Mouse (Mus musculus) heart, embryonic 10.5 days (tissue): Measurements from ENCODE around the gene Bace1. TPM values are rescaled to one million over a fixed set of nuclear protein-coding genes. Genes with fewer than 3 reads are reported as not detected.
"Not testable (repeated sequence)": the region's sequence is repeated elsewhere in the genome, so short reads cannot be mapped to it uniquely, and the experiment has no call there.

Experiments used
- DNase-seq: peaks from one replicate; pipeline ENCODE4 v3.0.0-alpha.2; 2017; ENCODE audit warnings: low spot score
- H3K27ac ChIP-seq: fragments of 300-500 bp; sonication (generic); 2 replicates; pipeline ENCODE4 v1.5.1; 2016; ENCODE audit warnings: mild to moderate bottlenecking
- H3K27me3 ChIP-seq: fragments of 300-500 bp; sonication (generic); 2 replicates; pipeline ENCODE4 v1.6.1; 2016; ENCODE audit warnings: mild to moderate bottlenecking; ENCODE audit not compliant: poor library complexity, insufficient read depth, severe bottlenecking
- H3K36me3 ChIP-seq: fragments of 300-500 bp; sonication (generic); 2 replicates; pipeline ENCODE4 v1.6.1; 2016; ENCODE audit warnings: mild to moderate bottlenecking, moderate library complexity
- H3K4me1 ChIP-seq: fragments of 300-500 bp; sonication (generic); 2 replicates; pipeline ENCODE4 v1.6.1; 2016; ENCODE audit warnings: mild to moderate bottlenecking
- H3K4me3 ChIP-seq: fragments of 300-500 bp; sonication (generic); 2 replicates; pipeline ENCODE4 v1.5.1; 2016; ENCODE audit warnings: mild to moderate bottlenecking, moderate library complexity
- H3K9me3 ChIP-seq: fragments of 300-500 bp; sonication (generic); 2 replicates; pipeline ENCODE4 v1.6.1; 2016; ENCODE audit warnings: mild to moderate bottlenecking, moderate library complexity
- WGBS: fragments of 180-500 bp; shearing (Covaris S2); methylation state at CpG from one replicate; pipeline ENCODE4 v1.1.7; 2016; 5-methylcytosine and 5-hydroxymethylcytosine counted together
- polyA plus RNA-seq: library from polyadenylated mRNA; unstranded; fragments of >200 nt; fragmentation: Nextera tagmentation; extraction: Ambion mirVana; gene quantifications from 2 replicates; pipeline ENCODE4 v1.2.1, GENCODE M21; 2016

Gene Bace1
- polyA plus RNA-seq, 1 experiment from 2014 or later, result 19.4 TPM

DNA sequence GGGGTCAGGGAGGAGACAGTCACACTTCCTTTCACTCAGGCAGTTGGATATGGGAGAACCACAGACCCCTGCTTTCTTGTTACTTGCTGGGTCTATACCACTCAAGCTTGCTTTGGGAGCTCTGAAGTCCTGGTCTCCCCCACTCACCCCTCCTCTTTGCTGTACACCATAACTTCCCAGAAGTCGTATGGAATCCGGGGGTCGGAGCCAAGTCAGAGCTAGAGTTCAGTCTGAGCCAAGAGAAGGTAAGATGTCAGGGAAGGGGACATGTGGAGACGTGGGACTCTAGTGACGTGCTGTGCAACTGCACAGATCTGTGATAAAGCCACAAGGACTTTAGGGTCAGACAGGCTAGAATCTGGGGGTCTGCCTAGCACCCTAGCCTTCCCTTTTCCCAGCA is 2.0 kb downstream of the Bace1 start:
- Histone ChIP-seq H3K9me3 (no peaks in the 10 kb centered on the region), H3K27me3 (no peaks in the 10 kb centered on the region), H3K36me3 (0 out of 2 replicates have a peak, but pooled peaks cover 2% of the 10 kb centered on the region), H3K4me1 (peaks cover 28% of the 10 kb centered on the region), H3K4me3 (peak overlapping the region; percentile 88), H3K27ac (peak overlapping the region; percentile 31; the same call in 1 of the 2 replicates)
- WGBS, result 62% methylated on average over 5 of the region's 5 CpGs
- DNase-seq, result no peak

- H3K27ac ChIP-seq, result no peak overlapping the region
- 0 out of 2 replicates have a peak, but pooled peaks cover 2% of the 10 kb centered on the region for H3K36me3 ChIP-seq
- H3K27me3 ChIP-seq, result no peaks in the 10 kb centered on the region
- no peak for DNase-seq
- WGBS, result 81% methylated on average over 6 of the region's 6 CpGs
- no peaks in the 10 kb centered on the region for H3K9me3 ChIP-seq
- H3K4me3 ChIP-seq, result no peak overlapping the region
- peaks cover 28% of the 10 kb centered on the region for H3K4me1 ChIP-seq
Measured at GRCm38 (mm10) chr9:45841458-45841857, 3.1 kb downstream of the Bace1 start.

DNA sequence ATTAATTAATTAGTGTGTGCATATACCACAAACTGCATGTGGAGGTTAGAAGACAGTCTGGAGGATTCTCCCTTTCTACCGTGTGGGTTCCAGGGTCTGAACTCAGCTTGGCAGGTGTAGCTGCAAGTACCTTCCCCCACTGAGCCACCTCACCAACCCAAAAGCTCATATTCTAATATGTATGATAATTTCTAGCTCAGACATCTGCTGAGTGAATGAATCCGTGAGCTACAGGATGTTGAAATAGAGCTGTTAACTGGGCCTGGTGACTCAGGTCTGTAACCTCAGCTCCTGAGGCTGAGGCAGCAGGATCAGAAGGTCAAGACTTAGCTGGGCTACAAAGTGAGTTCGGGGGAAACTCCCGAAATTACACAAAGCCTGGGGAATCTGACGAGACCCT is 4.6 kb downstream of the Bace1 start:
- no peak overlapping the region for H3K4me3 ChIP-seq
- no peak overlapping the region for H3K27ac ChIP-seq
- no peaks in the 10 kb centered on the region for H3K9me3 ChIP-seq
- H3K36me3 ChIP-seq, result 0 out of 2 replicates have a peak, but pooled peaks cover 2% of the 10 kb centered on the region
- H3K4me1 ChIP-seq, result peaks cover 32% of the 10 kb centered on the region
- WGBS, result 84% methylated on average over 5 of the region's 5 CpGs
- H3K27me3 ChIP-seq, result no peaks in the 10 kb centered on the region
- DNase-seq, result no peak

DNA sequence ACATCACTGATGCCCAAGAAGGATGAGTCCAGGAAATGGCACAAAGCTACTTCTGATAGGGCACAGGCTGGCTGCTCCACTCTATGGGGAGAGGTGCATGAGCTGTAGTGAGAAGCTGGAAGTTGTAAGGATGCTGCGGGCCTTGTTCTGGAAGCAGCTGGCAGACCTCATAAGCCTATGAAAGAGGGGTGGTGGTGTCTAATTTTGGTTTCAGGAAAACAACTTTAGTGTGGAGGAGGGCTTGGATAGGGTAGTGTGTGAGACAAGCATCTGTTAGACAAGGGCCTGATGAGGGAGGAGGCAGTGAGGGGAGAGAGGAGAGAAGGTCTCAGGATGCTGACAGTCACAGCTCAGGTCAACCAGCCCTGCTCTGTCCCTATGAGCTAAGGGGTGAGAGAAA is 5.4 kb downstream of the Bace1 start:
- WGBS, result 79% methylated on average over 1 of the region's 1 CpGs
- H3K4me3 ChIP-seq, result no peak overlapping the region
- H3K9me3 ChIP-seq, result no peaks in the 10 kb centered on the region
- H3K27me3 ChIP-seq, result no peaks in the 10 kb centered on the region
- H3K4me1 ChIP-seq, result peaks cover 38% of the 10 kb centered on the region
- 0 out of 2 replicates have a peak, but pooled peaks cover 2% of the 10 kb centered on the region for H3K36me3 ChIP-seq
- H3K27ac ChIP-seq, result no peak overlapping the region
- DNase-seq, result no peak

GRCm38 (mm10) chr9:45845541-45845940 is 7.2 kb downstream of the Bace1 start:
- no peak for DNase-seq
- H3K27me3 ChIP-seq, result no peaks in the 10 kb centered on the region
- H3K36me3 ChIP-seq, result 0 out of 2 replicates have a peak, but pooled peaks cover 2% of the 10 kb centered on the region
- no peak overlapping the region for H3K4me3 ChIP-seq
- H3K9me3 ChIP-seq, result no peaks in the 10 kb centered on the region
- 92% methylated on average over 3 of the region's 3 CpGs for WGBS
- H3K4me1 ChIP-seq, result peaks cover 35% of the 10 kb centered on the region
- no peak overlapping the region for H3K27ac ChIP-seq

DNA sequence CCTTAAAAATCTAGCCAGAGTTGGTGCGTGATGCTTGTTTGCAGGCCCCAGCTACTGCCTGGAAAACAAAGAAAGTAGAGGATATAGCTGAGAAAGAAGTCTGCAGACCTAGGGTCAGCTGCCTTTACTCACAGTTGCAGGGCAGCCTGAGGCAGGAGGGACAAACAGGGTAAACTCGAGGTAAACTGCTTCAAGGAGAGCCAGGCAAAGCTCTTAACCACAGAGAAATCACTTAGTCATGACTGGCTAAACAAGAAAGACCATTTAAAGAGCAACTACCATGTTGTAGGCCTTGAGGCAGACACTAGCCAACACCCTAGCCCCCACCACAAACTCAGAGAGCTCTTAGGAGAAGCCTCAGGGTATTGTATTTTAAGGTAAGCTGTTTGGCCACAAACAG is 7.8 kb downstream of the Bace1 start:
- H3K4me3 ChIP-seq, H3K27ac ChIP-seq, H3K9me3 ChIP-seq, H3K36me3 ChIP-seq, H3K27me3 ChIP-seq, DNase-seq: not testable (repeated sequence)
- WGBS, result 79% methylated on average over 2 of the region's 2 CpGs
- H3K4me1 ChIP-seq, result peaks cover 35% of the 10 kb centered on the region

DNA sequence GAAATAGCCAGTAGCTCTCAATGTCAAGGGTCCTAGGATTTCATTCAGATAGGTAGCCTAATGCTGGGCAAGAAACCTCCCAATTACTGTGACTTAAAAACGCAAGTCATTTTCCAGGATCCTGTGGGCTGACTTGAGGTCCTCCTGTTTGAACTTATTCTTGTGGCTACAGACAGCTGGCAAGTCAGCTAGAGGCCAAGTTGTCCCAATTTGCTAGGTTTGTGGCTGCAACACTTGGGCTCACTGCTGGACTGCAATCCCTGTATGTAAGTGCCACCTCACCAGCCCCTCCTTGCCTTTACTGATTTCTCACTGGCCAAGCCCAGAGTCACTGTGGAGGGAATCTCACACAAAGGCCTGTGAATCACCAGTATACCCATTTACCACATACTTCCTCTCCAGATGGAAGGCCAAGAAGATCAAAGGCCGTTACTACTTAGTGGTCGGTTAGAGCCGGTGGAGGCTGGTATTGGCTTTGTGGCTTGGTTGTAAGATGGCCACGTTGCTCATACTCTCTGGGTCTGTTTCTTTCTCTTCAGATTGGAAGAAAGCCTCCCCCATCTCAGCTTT is 8.6 kb downstream of the Bace1 start:
- WGBS, result 83% methylated on average over 5 of the region's 5 CpGs
- Histone ChIP-seq H3K9me3 (no peaks in the 10 kb centered on the region), H3K4me1 (peaks cover 38% of the 10 kb centered on the region), H3K27me3 (no peaks in the 10 kb centered on the region), H3K27ac (no peak overlapping the region), H3K36me3 (0 out of 2 replicates have a peak, but pooled peaks cover 2% of the 10 kb centered on the region), H3K4me3 (no peak overlapping the region)
- DNase-seq, result no peak

- Histone ChIP-seq H3K9me3 (no peaks in the 10 kb centered on the region), H3K27ac (peak overlapping the region; percentile 75; the same call in 1 of the 2 replicates), H3K4me3 (no peak overlapping the region; the same call in 1 of the 2 replicates), H3K36me3 (peaks cover 18% of the 10 kb centered on the region), H3K4me1 (peaks cover 39% of the 10 kb centered on the region), H3K27me3 (no peaks in the 10 kb centered on the region)
- no peak for DNase-seq
- 71% methylated on average over 9 of the region's 9 CpGs for WGBS
Measured at GRCm38 (mm10) chr9:45849528-45850408, 11.4 kb downstream of the Bace1 start.

GRCm38 (mm10) chr9:45850528-45851155 is 12.3 kb downstream of the Bace1 start:
- Histone ChIP-seq H3K4me3 (no peak overlapping the region), H3K27me3 (no peaks in the 10 kb centered on the region), H3K27ac (peak overlapping the region; percentile 75), H3K9me3 (no peaks in the 10 kb centered on the region), H3K4me1 (peaks cover 39% of the 10 kb centered on the region), H3K36me3 (peaks cover 23% of the 10 kb centered on the region)
- DNase-seq, result no peak
- 75% methylated on average over 8 of the region's 8 CpGs for WGBS

DNA sequence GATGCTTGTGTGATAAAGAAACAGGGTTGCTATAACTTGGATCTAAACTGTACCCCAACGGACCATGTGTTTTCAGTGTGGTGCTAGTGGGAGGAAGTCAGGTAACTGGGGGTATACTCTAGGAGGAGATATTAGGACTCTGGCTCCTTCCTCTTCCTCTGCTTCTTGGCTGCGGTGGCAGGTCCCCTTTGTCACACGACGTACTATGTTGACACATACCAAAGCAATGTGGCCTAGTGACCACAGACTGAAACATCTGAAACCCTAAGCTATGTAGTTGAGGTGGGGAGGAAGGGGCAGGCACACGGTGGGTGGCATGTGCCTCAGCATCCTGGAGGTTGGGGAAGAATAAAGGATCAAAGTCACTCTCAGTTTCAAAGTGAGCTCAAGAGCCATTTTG is 12.9 kb downstream of the Bace1 start:
- Histone ChIP-seq H3K27ac (no peak overlapping the region), H3K27me3 (no peaks in the 10 kb centered on the region), H3K9me3 (no peaks in the 10 kb centered on the region), H3K36me3 (peaks cover 28% of the 10 kb centered on the region), H3K4me1 (peaks cover 39% of the 10 kb centered on the region), H3K4me3 (no peak overlapping the region)
- DNase-seq, result no peak
- WGBS, result 66% methylated on average over 5 of the region's 5 CpGs

- no peak overlapping the region for H3K27ac ChIP-seq
- 91% methylated on average over 2 of the region's 2 CpGs for WGBS
Measured at GRCm38 (mm10) chr9:45851776-45852175, 13.4 kb downstream of the Bace1 start.

GRCm38 (mm10) chr9:45853695-45854094 is 15.3 kb downstream of the Bace1 start:
- no peak overlapping the region for H3K4me3 ChIP-seq
- no peak overlapping the region for H3K27ac ChIP-seq
- WGBS, result 89% methylated on average over 2 of the region's 2 CpGs
- H3K4me1 ChIP-seq, result peaks cover 31% of the 10 kb centered on the region
- H3K27me3 ChIP-seq, result no peaks in the 10 kb centered on the region
- no peaks in the 10 kb centered on the region for H3K9me3 ChIP-seq
- H3K36me3 ChIP-seq, result peaks cover 51% of the 10 kb centered on the region
- no peak for DNase-seq

More at GRCm38 (mm10) chr9:45851776-45852175, 13.4 kb downstream of the Bace1 start:
- Histone ChIP-seq H3K4me1 (peaks cover 39% of the 10 kb centered on the region), H3K27me3 (no peaks in the 10 kb centered on the region), H3K9me3 (no peaks in the 10 kb centered on the region), H3K36me3 (peaks cover 31% of the 10 kb centered on the region), H3K4me3 (no peak overlapping the region)
- DNase-seq, result no peak

DNA sequence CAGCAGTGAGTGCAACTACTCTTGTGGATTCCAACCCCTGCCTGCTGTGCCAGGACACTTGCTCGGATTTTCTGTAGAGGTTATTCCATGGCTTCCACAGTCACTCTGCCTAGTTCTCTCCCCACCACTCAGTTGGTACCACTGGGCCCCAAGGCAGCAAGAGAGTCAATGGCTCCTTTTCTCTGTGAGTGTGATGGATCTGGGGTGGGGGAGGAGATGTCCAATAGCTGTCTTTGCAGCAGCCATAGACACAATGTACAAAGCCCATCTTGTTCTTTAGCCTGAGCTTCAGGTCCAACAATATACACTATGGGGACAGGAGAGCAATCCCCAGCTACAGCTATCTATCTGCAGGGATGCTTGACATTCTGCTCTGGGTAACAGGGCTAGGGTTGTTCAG is 15.8 kb downstream of the Bace1 start:
- WGBS, result 68% methylated on average over 1 of the region's 1 CpGs
- peaks cover 55% of the 10 kb centered on the region for H3K36me3 ChIP-seq
- H3K27ac ChIP-seq, result no peak overlapping the region
- H3K4me1 ChIP-seq, result peaks cover 28% of the 10 kb centered on the region
- DNase-seq, result no peak
- no peaks in the 10 kb centered on the region for H3K9me3 ChIP-seq
- no peak overlapping the region for H3K4me3 ChIP-seq
- H3K27me3 ChIP-seq, result no peaks in the 10 kb centered on the region
